Mouse (Mus musculus) liver, postnatal 0 days (tissue): ENCODE measurements at regions not wholly inside any gene's neighbourhood (a gene's known extent, or its start where the extent isn't known, plus 50 kb on each side); places are given as distances from the start of the nearest gene placed in this dataset.

Experiments used
- ATAC-seq: fragments of 200-750 bp; cut with Nextera tagmentation; 2 replicates; pipeline ENCODE4 v1.8.0; 2017; ENCODE audit warnings: mild to moderate bottlenecking, moderate library complexity
- DNase-seq: peaks from one replicate; pipeline ENCODE4 v3.0.0-alpha.2; 2016
- H3K27ac ChIP-seq: fragments of 300-500 bp; sonication (generic); 2 replicates; pipeline ENCODE4 v1.5.1; 2014; ENCODE audit warnings: antibody characterized with exemption, moderate library complexity, mild to moderate bottlenecking, low read depth
- H3K27me3 ChIP-seq: fragments of 300-500 bp; sonication (generic); 2 replicates; pipeline ENCODE4 v1.6.1; 2014; ENCODE audit warnings: low read length, control low read depth, mixed read lengths; ENCODE audit not compliant: insufficient read depth
- H3K36me3 ChIP-seq: fragments of 300-500 bp; sonication (generic); replicated peaks from 2 replicates; pipeline ENCODE4 v1.6.1; 2014; ENCODE audit warnings: mild to moderate bottlenecking, control low read depth, low read length, moderate library complexity, mixed read lengths; ENCODE audit not compliant: insufficient read depth
- H3K4me1 ChIP-seq: fragments of 300-500 bp; sonication (generic); 2 replicates; pipeline ENCODE4 v1.6.1; 2014; ENCODE audit warnings: antibody characterized with exemption, mild to moderate bottlenecking, control low read depth; ENCODE audit not compliant: insufficient read depth
- H3K4me2 ChIP-seq: fragments of 300-500 bp; sonication (generic); 2 replicates; pipeline ENCODE4 v1.6.1; 2014; ENCODE audit warnings: low read depth, mild to moderate bottlenecking, low read length, moderate library complexity, mixed read lengths
- H3K4me3 ChIP-seq: fragments of 300-500 bp; sonication (generic); 2 replicates; pipeline ENCODE4 v1.5.1; 2014; ENCODE audit warnings: low read depth, low read length
- H3K9ac ChIP-seq: fragments of 300-500 bp; sonication (generic); replicated peaks from 2 replicates; pipeline ENCODE4 v1.6.1; 2014; ENCODE audit warnings: mild to moderate bottlenecking, moderate library complexity
- H3K9me3 ChIP-seq: fragments of 300-500 bp; sonication (generic); 2 replicates; pipeline ENCODE4 v1.6.1; 2016; ENCODE audit warnings: mild to moderate bottlenecking, control low read depth, low read length, mixed read lengths
- CTCF ChIP-seq: sonication (generic); IDR thresholded peaks from 2 replicates; pipeline ENCODE4 v1.5.1; 2016; ENCODE audit warnings: antibody characterized with exemption, low read depth
- EP300 ChIP-seq: IDR thresholded peaks from 2 replicates; pipeline ENCODE4 v1.6.1; 2016; ENCODE audit warnings: antibody characterized with exemption, low read depth, mild to moderate bottlenecking
- WGBS: fragments of 180-500 bp; shearing (Covaris S2); extraction: QIAGEN DNeasy Blood & Tissue Kit; methylation state at CpG from one replicate; pipeline ENCODE4 v1.1.7; 2014; ENCODE audit not compliant: insufficient replicate concordance; 5-methylcytosine and 5-hydroxymethylcytosine counted together

- Histone ChIP-seq H3K9me3 (no peaks in the 10 kb centered on the region), H3K4me2 (no peak overlapping the region), H3K27me3 (no peaks in the 10 kb centered on the region), H3K4me1 (no peaks in the 10 kb centered on the region), H3K9ac (no peak overlapping the region), H3K36me3 (no peaks in the 10 kb centered on the region), H3K4me3 (no peak overlapping the region), H3K27ac (no peak overlapping the region)
- 46% methylated on average over 3 of the region's 3 CpGs for WGBS
- peak; percentile 60 for DNase-seq
- ATAC-seq = no peak
- peak; percentile 69 for TF ChIP-seq CTCF
- TF ChIP-seq EP300 = no peak
These were observed 191.9 kb upstream of the C9orf72 start for GRCm38 (mm10) chr4:35417866-35418265.

DNA sequence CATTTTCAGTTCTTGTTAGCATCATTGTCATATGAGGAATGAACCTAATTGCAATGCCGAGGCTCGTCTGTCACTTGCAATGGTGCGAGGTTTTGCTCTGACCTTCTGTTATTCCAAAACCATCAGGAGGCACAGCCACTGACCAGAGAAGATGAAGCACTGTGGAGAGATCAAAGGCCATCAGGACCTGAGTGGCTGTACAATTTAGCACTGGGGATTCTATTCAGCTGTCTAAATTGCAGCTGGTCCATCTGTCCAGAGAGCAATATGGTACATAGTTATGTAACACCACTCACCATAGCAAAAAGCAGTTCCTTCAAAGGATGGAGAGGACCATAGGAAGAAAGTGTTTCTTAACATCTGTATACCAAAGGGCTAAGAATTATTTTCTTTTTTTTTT is 187.5 kb upstream of the C9orf72 start:
- no peak overlapping the region for H3K4me2 ChIP-seq
- H3K9ac ChIP-seq = no peak overlapping the region
- H3K9me3 ChIP-seq = no peaks in the 10 kb centered on the region
- H3K4me1 ChIP-seq = no peaks in the 10 kb centered on the region
- DNase-seq (no peak), ATAC-seq (no peak)
- no peak overlapping the region for H3K4me3 ChIP-seq
- H3K27me3 ChIP-seq = no peaks in the 10 kb centered on the region
- WGBS = 80% methylated on average over 3 of the region's 3 CpGs
- no peak overlapping the region for H3K27ac ChIP-seq
- TF ChIP-seq CTCF (no peak), EP300 (no peak)
- no peaks in the 10 kb centered on the region for H3K36me3 ChIP-seq

GRCm38 (mm10) chr4:35405301-35406006 is 179.5 kb upstream of the C9orf72 start:
- no peaks in the 10 kb centered on the region for H3K36me3 ChIP-seq
- 71% methylated on average over 7 of the region's 7 CpGs for WGBS
- H3K4me2 ChIP-seq = no peak overlapping the region
- H3K27me3 ChIP-seq = no peaks in the 10 kb centered on the region
- H3K4me1 ChIP-seq = no peaks in the 10 kb centered on the region
- H3K27ac ChIP-seq = no peak overlapping the region
- no peak overlapping the region for H3K9ac ChIP-seq
- TF ChIP-seq EP300 (no peak), CTCF (no peak)
- H3K9me3 ChIP-seq = no peaks in the 10 kb centered on the region
- H3K4me3 ChIP-seq = no peak overlapping the region
- DNase-seq = no peak
- no peak for ATAC-seq

DNA sequence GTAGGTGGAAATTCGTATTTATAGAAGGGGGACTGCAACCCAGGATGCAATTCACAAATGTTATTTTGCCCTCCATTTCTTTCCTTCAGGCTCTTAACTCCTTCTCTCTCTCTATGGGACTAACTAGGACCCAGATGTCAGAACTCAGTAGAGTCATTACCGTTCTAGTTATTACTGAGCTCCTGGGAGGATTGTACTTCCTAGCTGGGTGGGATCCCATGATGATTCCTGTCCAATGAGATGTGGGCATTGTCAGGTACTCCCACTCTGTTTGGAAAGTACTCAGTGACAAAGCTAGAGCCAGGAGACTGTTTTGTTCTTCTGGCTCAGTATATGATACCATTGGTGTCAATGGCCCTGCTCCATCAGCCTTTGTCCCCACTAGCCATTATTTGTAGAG is 178.1 kb upstream of the C9orf72 start:
- TF ChIP-seq CTCF (no peak), EP300 (no peak)
- H3K4me1 ChIP-seq = no peaks in the 10 kb centered on the region
- no peak overlapping the region for H3K4me3 ChIP-seq
- H3K36me3 ChIP-seq = no peaks in the 10 kb centered on the region
- DNase-seq (no peak), ATAC-seq (no peak)
- H3K9me3 ChIP-seq = no peaks in the 10 kb centered on the region
- WGBS = 58% methylated on average over 2 of the region's 2 CpGs
- H3K27me3 ChIP-seq = no peaks in the 10 kb centered on the region
- no peak overlapping the region for H3K4me2 ChIP-seq
- H3K9ac ChIP-seq = no peak overlapping the region
- H3K27ac ChIP-seq = no peak overlapping the region

DNA sequence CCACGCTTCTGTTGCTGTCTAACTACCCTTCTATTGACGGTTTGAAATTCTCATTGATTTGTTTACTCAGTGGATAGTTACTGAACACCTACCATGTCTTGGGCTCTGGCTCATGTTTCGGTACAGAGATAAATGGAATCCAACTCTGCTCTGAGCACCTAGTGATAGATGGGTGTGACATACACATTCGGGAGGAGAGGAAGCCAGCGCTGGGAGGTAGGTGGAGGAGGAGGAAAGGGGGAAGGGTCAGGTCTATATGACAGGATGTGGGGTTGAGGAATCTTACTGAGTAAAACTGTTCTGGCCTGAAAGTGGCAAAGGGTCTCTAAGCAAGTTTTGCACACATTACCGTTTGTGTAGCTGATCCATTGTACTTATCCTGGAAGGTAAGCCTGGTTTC is 177.6 kb upstream of the C9orf72 start:
- H3K36me3 ChIP-seq = no peaks in the 10 kb centered on the region
- no peak overlapping the region for H3K9ac ChIP-seq
- no peak overlapping the region for H3K27ac ChIP-seq
- no peak for DNase-seq
- no peaks in the 10 kb centered on the region for H3K9me3 ChIP-seq
- H3K4me2 ChIP-seq = no peak overlapping the region
- WGBS = 56% methylated on average over 6 of the region's 6 CpGs
- 0 out of 2 replicates have a peak, but pooled peaks have one; percentile 21 for ATAC-seq
- no peaks in the 10 kb centered on the region for H3K4me1 ChIP-seq
- no peak overlapping the region for H3K4me3 ChIP-seq
- TF ChIP-seq EP300 (no peak), CTCF (no peak)
- no peaks in the 10 kb centered on the region for H3K27me3 ChIP-seq

GRCm38 (mm10) chr4:35402376-35403133 is 176.6 kb upstream of the C9orf72 start:
- Histone ChIP-seq H3K9me3 (no peaks in the 10 kb centered on the region), H3K9ac (no peak overlapping the region), H3K4me1 (no peaks in the 10 kb centered on the region), H3K36me3 (no peaks in the 10 kb centered on the region), H3K27ac (no peak overlapping the region), H3K4me2 (no peak overlapping the region), H3K27me3 (no peaks in the 10 kb centered on the region), H3K4me3 (no peak overlapping the region)
- DNase-seq = no peak
- 82% methylated on average over 9 of the region's 9 CpGs for WGBS
- TF ChIP-seq CTCF (no peak), EP300 (no peak)
- ATAC-seq = no peak
